Mouse (Mus musculus): ENCODE results near the gene Atp6v0d1.
"Not testable (repeated sequence)": the region's sequence is repeated elsewhere in the genome, so short reads cannot be mapped to it uniquely, and the experiment has no call there.

Gene Atp6v0d1

GRCm38 (mm10) chr8:105565952-105566702 lies at the start of gene Atp6v0d1:
Gene Atp6v0d1, minus strand, starts transcription at chr8:105566047.
- peak; percentile 99 for DNase-seq

- peak; percentile 52 for DNase-seq
Measured at GRCm38 (mm10) chr8:105613830-105614511, 48.1 kb upstream of the Atp6v0d1 start.

GRCm38 (mm10) chr8:105613037-105613436 lies 47.2 kb upstream of the Atp6v0d1 start:
- DNase-seq, result peak; percentile 29

DNA sequence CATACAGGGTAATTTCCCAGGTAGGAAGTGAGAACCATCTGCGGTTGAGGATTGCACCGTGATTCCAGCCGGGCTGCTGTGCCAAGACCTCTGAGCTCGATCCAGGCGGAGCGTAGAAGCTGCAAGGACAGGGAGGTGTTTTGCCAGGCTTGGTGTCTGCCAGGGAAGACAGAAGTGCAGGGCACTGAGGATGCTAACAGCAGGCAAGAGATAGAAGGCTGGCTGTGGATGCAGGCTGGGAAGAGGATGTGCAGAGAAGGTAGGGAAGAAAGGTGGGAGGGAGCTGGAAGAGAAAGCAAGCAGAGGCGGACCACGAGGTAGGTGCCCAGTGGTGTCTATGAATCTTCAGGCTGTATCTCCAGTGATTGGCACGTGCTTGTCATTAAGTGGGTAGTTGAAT lies 46.0 kb upstream of the Atp6v0d1 start:
- DNase-seq, result peak; percentile 16

DNA sequence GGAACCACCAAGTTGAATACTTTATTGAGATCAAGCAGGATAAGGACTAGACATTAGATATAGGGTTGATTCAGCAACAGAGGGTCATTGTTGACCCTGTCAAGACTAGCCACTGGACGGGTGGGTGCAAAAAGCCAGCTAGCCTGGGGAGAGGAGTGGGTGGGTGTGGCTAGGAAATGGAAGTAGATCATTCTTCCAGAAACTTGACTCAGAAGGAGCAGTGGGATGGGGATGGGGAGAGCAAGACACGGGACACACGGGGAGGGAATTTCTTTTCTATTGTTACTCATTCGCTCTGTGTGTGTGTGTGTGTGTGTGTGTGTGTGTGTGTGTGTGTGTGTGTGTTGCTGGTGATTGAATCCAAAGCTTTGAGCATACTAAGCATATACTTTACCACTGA lies 43.9 kb upstream of the Atp6v0d1 start:
- DNase-seq, result no peak

- DNase-seq, result no peak
Measured at GRCm38 (mm10) chr8:105609355-105609754, 43.5 kb upstream of the Atp6v0d1 start.

DNA sequence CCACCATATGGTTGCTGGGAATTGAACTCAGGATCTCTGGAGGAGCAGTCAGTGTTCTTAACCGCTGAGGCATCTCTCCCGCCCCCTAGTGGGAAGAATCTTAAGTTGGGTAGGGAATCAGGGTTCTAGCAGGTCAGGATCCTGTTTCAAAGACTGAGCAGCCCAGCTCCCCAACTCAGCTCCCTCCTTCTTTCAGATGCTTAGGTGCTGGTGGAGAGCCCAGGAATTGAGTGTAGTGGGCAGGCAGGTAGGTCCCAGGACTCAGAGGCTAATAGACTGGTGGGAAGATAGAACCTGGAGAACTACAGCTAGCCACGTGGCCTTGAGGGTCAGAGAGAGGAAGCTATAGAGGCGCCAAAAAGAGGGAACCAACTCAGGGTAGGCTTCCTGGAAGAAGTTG lies 41.8 kb upstream of the Atp6v0d1 start:
- peak; percentile 28 for DNase-seq

GRCm38 (mm10) chr8:105607062-105607461 lies 41.2 kb upstream of the Atp6v0d1 start:
- no peak for DNase-seq

DNA sequence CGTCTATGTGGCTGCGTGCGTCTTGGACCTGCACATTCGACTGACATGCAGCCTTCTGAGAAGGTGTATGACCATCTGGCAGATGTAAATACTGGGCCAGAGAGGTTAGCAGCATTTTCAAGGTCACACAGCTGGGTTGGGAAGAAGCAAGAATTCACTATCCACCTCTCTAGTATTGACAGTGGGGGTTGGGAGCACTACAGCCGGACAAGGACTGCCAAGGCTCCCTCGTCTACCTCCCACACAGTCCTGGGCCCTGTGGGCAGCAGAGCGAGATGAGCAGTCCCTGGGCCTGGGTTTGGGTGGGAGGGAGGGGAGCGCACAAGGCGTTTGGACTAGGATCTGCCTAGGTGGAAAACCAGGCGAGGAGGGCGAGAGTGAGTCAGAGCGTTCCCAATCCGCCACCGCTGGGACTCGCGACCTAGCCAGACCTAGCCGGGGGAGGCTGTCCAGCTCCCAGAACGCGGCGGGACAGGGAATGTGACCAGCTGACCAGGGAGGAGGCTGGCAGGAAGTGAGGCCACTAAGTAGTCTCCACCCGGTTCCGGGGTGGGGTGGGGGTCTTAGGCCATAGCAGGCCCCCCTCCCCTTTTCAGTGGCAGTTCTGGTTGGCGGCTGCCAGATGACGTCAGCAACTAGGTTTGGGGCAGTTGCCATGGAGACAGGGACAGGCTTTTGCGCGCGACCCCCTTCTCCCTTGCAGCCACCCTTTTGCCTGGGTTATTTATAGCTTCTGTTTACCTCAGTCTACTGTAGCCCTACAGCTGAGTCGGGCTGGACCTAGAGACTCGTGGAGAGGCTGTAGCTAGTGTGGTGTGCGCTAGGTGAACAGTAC lies 40.6 kb upstream of the Atp6v0d1 start:
- DNase-seq, result peak; percentile 83

- peak; percentile 56 for DNase-seq
Measured at GRCm38 (mm10) chr8:105605491-105606188, 39.8 kb upstream of the Atp6v0d1 start.

DNA sequence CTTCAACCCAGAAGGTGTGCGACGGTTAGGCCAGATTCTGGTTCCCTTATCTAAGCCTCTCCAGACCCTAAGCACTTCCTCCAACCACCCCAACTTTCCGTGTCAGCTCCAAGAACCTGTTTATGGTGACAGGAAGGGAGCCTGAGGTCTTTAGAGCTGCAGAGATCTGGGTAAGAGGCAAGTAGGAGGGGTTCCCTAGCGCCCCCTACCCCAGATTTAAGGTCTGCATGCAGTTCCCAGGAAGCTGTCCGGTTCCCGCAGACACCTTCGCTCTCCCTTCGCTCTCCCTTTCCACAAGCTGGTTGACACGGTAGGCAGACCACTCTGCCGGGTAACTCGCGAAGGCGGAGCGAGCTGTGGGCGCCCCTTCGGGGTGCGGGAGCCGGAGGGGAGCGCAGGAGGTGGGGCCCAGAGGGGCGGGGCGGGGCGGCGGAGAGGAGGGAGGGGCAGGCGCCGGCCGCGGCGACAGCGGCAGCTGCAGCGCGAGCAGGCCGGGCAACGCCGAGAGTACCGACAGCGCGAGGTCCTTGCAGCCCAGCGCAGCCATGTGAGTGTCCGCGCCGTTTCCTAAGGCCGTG lies 39.0 kb upstream of the Atp6v0d1 start, which contains the start of gene Ripor1:
TSS of gene Ripor1 (plus strand) at position 452 of the 578 bp plus-strand sequence.
- peak; percentile 75 for DNase-seq

DNA sequence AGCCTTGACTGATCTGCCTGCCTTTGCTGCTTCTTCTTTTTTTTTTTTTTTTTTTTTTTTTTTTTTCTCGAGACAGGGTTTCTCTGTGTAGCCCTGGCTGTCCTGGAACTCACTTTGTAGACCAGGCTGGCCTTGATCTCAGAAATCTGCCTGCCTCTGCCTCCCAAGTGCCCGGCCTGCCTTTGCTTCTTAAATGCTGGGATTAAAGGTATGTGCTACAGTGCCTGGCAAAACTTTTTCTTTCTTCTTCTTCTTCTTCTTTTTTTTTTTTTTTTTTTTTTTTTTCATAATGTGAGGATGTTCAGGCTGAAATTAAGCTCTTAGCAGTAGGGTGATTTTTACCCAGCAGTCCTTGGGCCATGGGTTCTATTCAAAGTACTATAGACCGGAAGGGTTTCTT lies 36.7 kb upstream of the Atp6v0d1 start:
- DNase-seq, result not testable (repeated sequence)

DNA sequence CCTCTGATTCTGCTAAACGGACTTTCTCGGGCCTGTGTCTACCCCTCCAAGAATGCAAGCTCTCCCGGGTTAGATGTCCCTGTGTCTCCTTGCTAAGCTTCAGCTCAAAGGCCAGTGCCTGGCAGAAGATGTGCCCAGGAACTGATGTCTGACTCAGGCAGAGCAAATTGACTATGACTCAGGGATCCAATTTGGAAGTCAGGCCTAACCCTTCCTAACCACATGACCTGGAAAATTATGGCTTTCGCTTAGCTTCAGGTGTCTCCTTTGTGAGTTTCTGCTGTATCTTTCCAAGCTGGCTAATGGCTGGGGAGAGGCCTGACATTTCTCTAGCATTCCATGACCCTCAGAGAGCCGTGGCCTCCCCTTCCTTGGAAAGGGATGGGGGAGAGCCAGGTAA lies 35.5 kb upstream of the Atp6v0d1 start:
- no peak for DNase-seq

DNA sequence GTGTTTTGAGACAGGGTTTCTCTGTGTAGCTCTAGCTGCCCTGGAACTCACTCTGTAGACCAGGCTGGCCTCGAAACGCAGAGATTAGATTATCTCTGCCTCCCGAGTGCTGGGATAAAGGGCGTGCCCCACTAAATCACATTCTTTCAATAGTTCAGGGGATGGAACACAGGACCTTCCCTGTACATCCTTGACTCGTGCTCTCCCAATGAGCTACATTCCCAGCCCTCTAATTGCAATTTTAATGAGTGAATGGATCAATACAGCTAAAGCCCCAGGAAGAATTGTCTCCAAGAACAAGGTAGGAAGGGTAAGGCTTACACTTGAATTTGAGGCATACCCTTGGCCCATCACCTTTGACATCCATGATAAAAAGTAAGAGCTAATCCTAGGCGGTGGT lies 32.9 kb upstream of the Atp6v0d1 start:
- DNase-seq, result no peak

DNA sequence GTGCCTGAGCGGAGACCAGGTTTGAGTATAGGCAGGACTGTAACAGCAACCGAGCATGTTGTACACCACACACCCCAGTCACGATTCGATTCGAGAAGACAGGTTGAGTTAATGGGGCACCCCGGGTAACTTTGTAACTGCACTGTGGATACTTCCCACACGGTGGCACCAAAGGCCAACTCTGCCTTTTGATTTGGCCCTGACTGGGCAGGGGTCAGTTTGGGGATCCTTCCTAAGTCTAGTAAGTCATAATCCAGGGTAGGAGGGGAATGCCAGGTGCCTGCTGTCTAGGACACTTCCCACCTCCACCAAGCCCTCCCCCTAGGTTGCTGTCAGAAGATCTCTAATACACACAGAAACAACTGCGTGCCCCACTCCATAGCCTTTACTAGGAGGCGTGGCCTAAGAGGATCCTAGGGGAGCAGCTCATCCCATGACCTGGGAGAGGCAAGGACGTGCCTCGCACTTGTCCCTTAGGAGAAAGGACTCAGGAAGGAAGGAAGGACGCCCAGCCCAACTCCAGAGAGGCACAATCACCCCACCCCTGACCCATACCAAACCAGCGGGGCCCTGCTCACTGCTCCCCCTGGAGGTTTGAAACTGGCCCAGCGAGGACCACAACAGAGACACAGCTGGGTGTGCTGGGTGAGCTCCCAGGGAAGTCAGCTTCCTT lies 30.7 kb upstream of the Atp6v0d1 start:
- peak; percentile 30 for DNase-seq

- no peak for DNase-seq
Measured at GRCm38 (mm10) chr8:105594451-105595242, 28.8 kb upstream of the Atp6v0d1 start.

- DNase-seq, result peak; percentile 26
Measured at GRCm38 (mm10) chr8:105593859-105594258, 28.0 kb upstream of the Atp6v0d1 start.

DNA sequence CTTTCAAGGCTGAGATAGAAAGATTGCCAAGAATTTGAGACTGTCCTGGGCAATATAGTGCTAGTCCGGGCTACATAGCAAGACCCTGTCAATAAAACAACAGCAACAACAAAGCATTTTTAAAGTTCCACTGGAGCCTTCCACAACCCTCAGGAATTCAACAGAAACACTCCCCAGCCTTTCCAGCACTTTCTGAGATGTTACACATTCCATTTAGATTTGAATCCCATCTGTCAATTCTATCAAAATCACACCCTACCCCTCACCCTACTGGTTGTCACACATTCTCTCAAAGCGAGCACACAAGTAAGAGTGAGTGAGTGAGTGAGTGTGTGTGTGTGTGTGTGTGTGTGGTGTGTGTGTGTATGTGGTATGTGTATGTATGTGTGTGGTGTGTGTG lies 26.6 kb upstream of the Atp6v0d1 start:
- DNase-seq, result no peak

DNA sequence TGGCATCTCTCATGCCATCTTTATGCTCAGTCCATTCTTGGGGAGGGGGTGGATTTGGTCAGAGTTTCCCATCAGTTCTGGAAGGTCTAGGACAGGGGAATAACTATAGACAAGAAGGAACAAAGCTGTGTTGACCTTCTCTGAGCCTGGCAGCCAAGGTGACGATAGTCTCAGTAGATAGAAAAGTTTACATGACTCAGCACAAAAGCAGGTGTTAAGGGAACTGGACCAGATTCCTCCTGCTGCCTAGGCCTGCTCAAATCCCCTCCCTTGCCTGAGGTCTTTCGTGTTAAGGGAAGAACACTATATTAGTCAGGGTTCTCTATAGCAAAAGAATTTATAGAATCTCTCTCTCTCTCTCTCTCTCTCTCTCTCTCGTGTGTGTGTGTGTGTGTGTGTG lies 13.9 kb upstream of the Atp6v0d1 start:
- DNase-seq, result no peak

DNA sequence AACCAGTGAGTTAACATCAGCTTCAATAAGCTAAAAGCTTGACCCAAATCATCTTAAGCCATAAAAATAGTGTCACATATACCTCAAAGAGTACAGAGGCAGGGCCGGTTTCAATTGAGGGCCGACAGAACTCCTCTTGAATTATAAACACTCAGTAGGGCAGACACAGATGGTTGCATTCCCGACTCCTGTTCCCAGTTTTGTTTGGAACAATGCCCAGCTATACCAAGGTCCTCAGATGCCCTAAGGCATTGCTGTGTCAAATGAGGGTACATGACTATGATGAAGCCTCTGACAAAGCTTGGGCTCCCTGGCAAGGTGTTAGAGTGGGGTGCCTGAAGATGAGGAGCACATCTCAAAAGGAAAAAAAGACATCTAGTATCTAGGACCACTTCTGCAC lies 9.7 kb upstream of the Atp6v0d1 start:
- DNase-seq, result no peak

- no peak for DNase-seq
Measured at GRCm38 (mm10) chr8:105574741-105575140, 8.9 kb upstream of the Atp6v0d1 start.

Data from right cerebral cortex, postnatal 14 days (tissue).